Mouse (Mus musculus): ENCODE results near the gene Olfr287. TPM values are rescaled to one million over a fixed set of nuclear protein-coding genes. Genes with fewer than 3 reads are reported as not detected.

Olfr287 gene
- total RNA-seq, 1 experiment from 2014 or later, result not detected

- no peak for ATAC-seq (replicated peaks; ENCODE audit: insufficient number of reproducible peaks, low FRiP score, low TSS enrichment, poor library complexity, severe bottlenecking)
Measured at GRCm38 (mm10) chr15:98170917-98171316, 49.9 kb downstream of the Olfr287 start.

- ATAC-seq (replicated peaks; ENCODE audit: insufficient number of reproducible peaks, low FRiP score, low TSS enrichment, poor library complexity, severe bottlenecking), result no peak
Measured at GRCm38 (mm10) chr15:98170365-98170764, 50.5 kb downstream of the Olfr287 start.

- ATAC-seq (replicated peaks; ENCODE audit: insufficient number of reproducible peaks, low FRiP score, low TSS enrichment, poor library complexity, severe bottlenecking), result no peak
Measured at GRCm38 (mm10) chr15:98168622-98169004, 52.2 kb downstream of the Olfr287 start.

- ATAC-seq (replicated peaks; ENCODE audit: insufficient number of reproducible peaks, low FRiP score, low TSS enrichment, poor library complexity, severe bottlenecking), result peak; percentile 71
Measured at GRCm38 (mm10) chr15:98167645-98168621, 52.9 kb downstream of the Olfr287 start.

GRCm38 (mm10) chr15:98166963-98167644, 53.8 kb downstream of the Olfr287 start, which contains the start of gene Ccdc184:
Gene Ccdc184 (plus strand): TSS chr15:98167158.
- ATAC-seq (replicated peaks; ENCODE audit: insufficient number of reproducible peaks, low FRiP score, low TSS enrichment, poor library complexity, severe bottlenecking), result no peak

GRCm38 (mm10) chr15:98165525-98165924, 55.3 kb downstream of the Olfr287 start, which contains the start of gene Asb8:
Gene Asb8 (minus strand): TSS chr15:98165625.
- no peak for ATAC-seq (replicated peaks; ENCODE audit: insufficient number of reproducible peaks, low FRiP score, low TSS enrichment, poor library complexity, severe bottlenecking)

- ATAC-seq (replicated peaks; ENCODE audit: insufficient number of reproducible peaks, low FRiP score, low TSS enrichment, poor library complexity, severe bottlenecking), result no peak
Measured at GRCm38 (mm10) chr15:98162561-98162960, 58.3 kb downstream of the Olfr287 start.

GRCm38 (mm10) chr15:98161026-98161805, 59.6 kb downstream of the Olfr287 start:
- no peak for ATAC-seq (replicated peaks; ENCODE audit: insufficient number of reproducible peaks, low FRiP score, low TSS enrichment, poor library complexity, severe bottlenecking)

GRCm38 (mm10) chr15:98157253-98157652, 63.6 kb downstream of the Olfr287 start:
- ATAC-seq (replicated peaks; ENCODE audit: insufficient number of reproducible peaks, low FRiP score, low TSS enrichment, poor library complexity, severe bottlenecking), result no peak

Other genes starting within 250 kb of the Olfr287 start
- gene Col2a1, start 216.4 kb downstream of the Olfr287 start, total RNA-seq (2017), result 1.1 TPM in 1 of 3 replicates, not detected in the others
- 2.6 to 3.4 TPM (median 3.3 TPM) in 3 replicates for gene Pfkm, start 128.5 kb downstream of the Olfr287 start, total RNA-seq (2017)
- gene Senp1, start 127.3 kb downstream of the Olfr287 start, total RNA-seq (2017), result 39.4 to 66.2 TPM (median 59.8 TPM) in 3 replicates
- 21.4 to 28.3 TPM (median 21.7 TPM) in 3 replicates for gene Asb8, start 55.4 kb downstream of the Olfr287 start, total RNA-seq (2017)
- gene Ccdc184, start 53.9 kb downstream of the Olfr287 start, total RNA-seq (2017), result not detected in 3 replicates
- gene Olfr288, start 25.5 kb downstream of the Olfr287 start, total RNA-seq (2017), result not detected in 3 replicates
- not detected in 3 replicates for gene Gm44579, start 79 bp downstream of the Olfr287 start, total RNA-seq (2017)
- gene Olfr286, start 13.4 kb upstream of the Olfr287 start, total RNA-seq (2017), result not detected in 3 replicates
- not detected in 3 replicates for gene H1fnt, start 36.2 kb upstream of the Olfr287 start, total RNA-seq (2017)
- gene Zfp641, start 75.1 kb upstream of the Olfr287 start, total RNA-seq (2017), result not detected in 3 replicates
- gene Olfr285, start 96.3 kb upstream of the Olfr287 start, total RNA-seq (2017), result not detected in 3 replicates
- not detected in 3 replicates for gene Olfr284, start 119.9 kb upstream of the Olfr287 start, total RNA-seq (2017)
- not detected in 3 replicates for gene Olfr283, start 159.9 kb upstream of the Olfr287 start, total RNA-seq (2017)
- gene Olfr282, start 210.2 kb upstream of the Olfr287 start, total RNA-seq (2017), result not detected in 3 replicates
- gene Olfr281, start 231.5 kb upstream of the Olfr287 start, total RNA-seq (2017), result not detected in 3 replicates
- gene OR5BS1P, start 248.8 kb upstream of the Olfr287 start, total RNA-seq (2017), result not detected in 3 replicates